Mouse (Mus musculus) cortical plate, adult 2 months (tissue): ENCODE data around the gene Nme1.

Experiments
- CTCF ChIP-seq: fragments of 200-500 bp; IDR thresholded peaks from 2 replicates; pipeline ENCODE4 v1.5.1; 2011; ENCODE audit warnings: mild to moderate bottlenecking, control low read depth, low read length; ENCODE audit not compliant: insufficient read depth; ENCODE audit errors: extremely low read depth
- POLR2A ChIP-seq: fragments of 200-500 bp; IDR thresholded peaks from 2 replicates; pipeline ENCODE4 v1.6.1; 2011; ENCODE audit warnings: mild to moderate bottlenecking, low read length, control low read depth; ENCODE audit not compliant: insufficient read depth; ENCODE audit errors: extremely low read depth

DNA sequence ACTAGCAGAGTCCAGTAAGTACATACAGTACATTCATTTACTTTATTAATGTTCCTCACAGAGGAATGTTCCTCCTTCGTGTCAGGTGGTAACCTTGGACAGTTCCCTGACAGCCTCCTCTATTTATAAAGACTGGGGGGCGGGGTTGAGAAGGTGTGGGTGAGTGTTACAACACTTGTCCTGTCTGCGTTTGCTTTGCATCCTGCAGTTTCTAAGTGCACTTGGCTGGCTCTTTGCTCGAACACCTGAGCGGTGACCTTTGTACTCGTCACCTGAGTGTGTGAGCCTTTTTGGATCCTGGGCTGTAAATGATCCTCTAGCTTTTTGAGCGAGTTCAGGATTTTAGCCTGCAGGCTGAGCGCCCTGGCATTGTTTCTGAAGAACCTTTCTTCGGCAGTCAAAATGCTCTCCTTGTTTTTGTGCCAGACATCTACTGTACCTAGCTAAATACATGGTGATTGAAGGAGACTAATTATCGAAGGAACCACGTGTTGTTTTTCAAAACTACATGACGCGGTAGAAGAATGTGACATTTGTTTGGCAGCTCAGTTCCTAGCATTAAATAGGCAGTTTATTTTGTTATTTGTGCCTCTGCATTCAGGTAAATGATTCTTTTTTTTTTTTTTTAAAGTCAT lies 28.9 kb upstream of the Nme1 start:
- no peak for TF ChIP-seq POLR2A
- no peak for TF ChIP-seq CTCF
